Mouse (Mus musculus) heart, embryonic 10.5 days (tissue): Measurements from ENCODE around the gene Dnah8. TPM values are rescaled to one million over a fixed set of nuclear protein-coding genes. Genes with fewer than 3 reads are reported as not detected.

ENCODE experiments used
- DNase-seq: peaks from one replicate; pipeline ENCODE4 v3.0.0-alpha.2; 2017; ENCODE audit warnings: low spot score
- H3K27ac ChIP-seq: fragments of 300-500 bp; sonication (generic); 2 replicates; pipeline ENCODE4 v1.5.1; 2016; ENCODE audit warnings: mild to moderate bottlenecking
- H3K27me3 ChIP-seq: fragments of 300-500 bp; sonication (generic); 2 replicates; pipeline ENCODE4 v1.6.1; 2016; ENCODE audit warnings: mild to moderate bottlenecking; ENCODE audit not compliant: poor library complexity, insufficient read depth, severe bottlenecking
- H3K36me3 ChIP-seq: fragments of 300-500 bp; sonication (generic); 2 replicates; pipeline ENCODE4 v1.6.1; 2016; ENCODE audit warnings: mild to moderate bottlenecking, moderate library complexity
- H3K4me1 ChIP-seq: fragments of 300-500 bp; sonication (generic); 2 replicates; pipeline ENCODE4 v1.6.1; 2016; ENCODE audit warnings: mild to moderate bottlenecking
- H3K4me3 ChIP-seq: fragments of 300-500 bp; sonication (generic); 2 replicates; pipeline ENCODE4 v1.5.1; 2016; ENCODE audit warnings: mild to moderate bottlenecking, moderate library complexity
- H3K9me3 ChIP-seq: fragments of 300-500 bp; sonication (generic); 2 replicates; pipeline ENCODE4 v1.6.1; 2016; ENCODE audit warnings: mild to moderate bottlenecking, moderate library complexity
- WGBS: fragments of 180-500 bp; shearing (Covaris S2); methylation state at CpG from one replicate; pipeline ENCODE4 v1.1.7; 2016; 5-methylcytosine and 5-hydroxymethylcytosine counted together
- polyA plus RNA-seq: library from polyadenylated mRNA; unstranded; fragments of >200 nt; fragmentation: Nextera tagmentation; extraction: Ambion mirVana; gene quantifications from 2 replicates; pipeline ENCODE4 v1.2.1, GENCODE M21; 2016

Dnah8 gene
- polyA plus RNA-seq, 1 experiment from 2014 or later, result 3.0 TPM

DNA sequence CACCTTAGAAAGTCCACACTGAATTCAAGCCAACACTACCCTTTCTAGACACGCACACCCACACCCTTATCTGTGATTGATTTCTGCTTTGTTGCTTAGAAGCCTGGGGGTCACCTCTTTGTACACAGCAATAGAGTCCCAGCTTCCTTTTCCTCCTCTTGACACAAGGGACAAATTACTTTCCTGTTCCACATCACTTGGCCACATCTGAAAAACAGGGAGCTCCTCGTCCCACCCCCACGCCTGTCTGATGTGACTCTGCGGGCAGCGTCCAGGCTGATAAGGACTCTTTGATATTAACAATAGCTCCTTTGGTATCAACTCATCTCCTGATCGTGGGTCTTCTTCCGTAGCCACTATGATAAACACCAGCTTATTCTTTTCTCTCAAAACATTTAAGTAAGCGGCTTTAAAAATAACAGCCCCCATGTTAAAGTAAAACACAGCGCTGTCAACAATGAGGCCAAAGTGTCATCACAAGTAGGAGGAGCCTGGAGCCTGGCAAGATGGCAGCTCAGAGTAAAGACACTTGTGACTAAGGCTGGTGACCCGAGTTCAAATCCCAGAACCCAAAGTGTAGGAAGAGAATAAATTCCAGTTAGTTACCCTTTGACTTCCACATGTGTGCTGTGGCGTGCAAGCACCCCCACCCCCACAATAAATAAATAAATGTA, 234.6 kb downstream of the Dnah8 start:
- no peak for DNase-seq
- Histone ChIP-seq H3K27ac (no peak overlapping the region), H3K36me3 (no peaks in the 10 kb centered on the region), H3K4me1 (peaks cover 12% of the 10 kb centered on the region; the same call in 1 of the 2 replicates), H3K9me3 (no peaks in the 10 kb centered on the region), H3K4me3 (no peak overlapping the region), H3K27me3 (no peaks in the 10 kb centered on the region)
- 39% methylated on average over 11 of the region's 11 CpGs for WGBS

GRCm38 (mm10) chr17:30859989-30860585, 235.9 kb downstream of the Dnah8 start:
- WGBS, result 62% methylated on average over 10 of the region's 10 CpGs
- H3K27ac ChIP-seq, result no peak overlapping the region
- H3K4me3 ChIP-seq, result no peak overlapping the region
- DNase-seq, result no peak
- no peaks in the 10 kb centered on the region for H3K36me3 ChIP-seq
- H3K27me3 ChIP-seq, result no peaks in the 10 kb centered on the region
- peaks cover 12% of the 10 kb centered on the region; the same call in 1 of the 2 replicates for H3K4me1 ChIP-seq
- no peaks in the 10 kb centered on the region for H3K9me3 ChIP-seq

- Histone ChIP-seq H3K27ac (no peak overlapping the region), H3K4me3 (no peak overlapping the region), H3K36me3 (no peaks in the 10 kb centered on the region), H3K27me3 (no peaks in the 10 kb centered on the region), H3K9me3 (no peaks in the 10 kb centered on the region), H3K4me1 (peaks cover 12% of the 10 kb centered on the region; the same call in 1 of the 2 replicates)
- 76% methylated on average over 7 of the region's 7 CpGs for WGBS
- no peak for DNase-seq
Observed at GRCm38 (mm10) chr17:30860606-30861005, 236.5 kb downstream of the Dnah8 start.

DNA sequence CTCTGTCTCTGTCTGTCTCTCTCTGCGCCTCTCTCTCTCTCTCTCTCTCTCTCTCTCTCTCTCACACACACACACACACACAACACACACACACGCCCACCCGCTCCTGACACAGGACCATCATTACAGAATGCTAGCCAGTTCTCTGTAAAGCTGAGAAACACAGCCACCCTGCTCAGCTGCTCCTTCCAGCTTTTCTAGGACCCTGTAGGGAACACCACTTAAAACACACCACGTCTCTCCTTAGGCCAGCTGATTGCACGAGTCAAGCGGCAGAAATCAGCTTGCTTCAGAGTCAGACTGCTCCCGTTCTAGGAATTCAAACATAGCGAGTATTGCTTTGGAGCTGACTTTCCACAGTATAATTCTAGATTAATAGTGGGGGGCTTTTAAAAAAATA, 242.1 kb downstream of the Dnah8 start:
- WGBS, result 62% methylated on average over 8 of the region's 8 CpGs
- Histone ChIP-seq H3K36me3 (no peaks in the 10 kb centered on the region), H3K4me1 (peaks cover 11% of the 10 kb centered on the region; the same call in 1 of the 2 replicates), H3K27me3 (no peaks in the 10 kb centered on the region), H3K9me3 (no peaks in the 10 kb centered on the region), H3K27ac (no peak overlapping the region), H3K4me3 (no peak overlapping the region)
- no peak for DNase-seq

DNA sequence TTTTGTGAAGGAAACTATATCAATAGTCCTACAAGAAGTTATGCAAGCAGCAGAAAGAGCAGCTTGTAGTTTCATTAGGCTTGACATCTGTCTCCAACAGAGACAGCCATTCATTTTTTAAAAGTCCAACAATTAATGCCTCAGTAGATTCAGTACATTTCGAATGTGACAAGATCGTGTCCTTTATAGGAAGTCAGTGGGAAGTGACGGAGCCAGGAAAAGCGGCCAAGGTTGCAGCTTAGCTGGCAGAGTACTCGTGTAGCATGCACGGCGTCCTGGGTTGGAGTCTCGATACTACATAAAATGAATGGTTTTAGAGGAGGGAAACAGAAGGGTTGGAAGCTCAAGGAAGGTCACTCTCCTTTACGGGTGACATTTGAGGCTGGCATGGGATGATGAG, 242.8 kb downstream of the Dnah8 start:
- Histone ChIP-seq H3K4me3 (no peak overlapping the region), H3K27ac (no peak overlapping the region), H3K9me3 (no peaks in the 10 kb centered on the region), H3K27me3 (no peaks in the 10 kb centered on the region), H3K36me3 (no peaks in the 10 kb centered on the region), H3K4me1 (peaks cover 9% of the 10 kb centered on the region; the same call in 1 of the 2 replicates)
- no peak for DNase-seq
- whole genome bisulfite sequencing, result 86% methylated on average over 9 of the region's 9 CpGs

- no peaks in the 10 kb centered on the region for H3K27me3 ChIP-seq
- 33% methylated on average over 10 of the region's 10 CpGs for WGBS
- no peaks in the 10 kb centered on the region for H3K36me3 ChIP-seq
- H3K9me3 ChIP-seq, result no peaks in the 10 kb centered on the region
- no peak overlapping the region for H3K4me3 ChIP-seq
- peaks cover 10% of the 10 kb centered on the region for H3K4me1 ChIP-seq
- no peak for DNase-seq
- H3K27ac ChIP-seq, result no peak overlapping the region
Observed at GRCm38 (mm10) chr17:30871040-30871439, 246.9 kb downstream of the Dnah8 start.

- Histone ChIP-seq H3K4me3 (peak overlapping the region; percentile 36), H3K9me3 (no peaks in the 10 kb centered on the region), H3K27me3 (no peaks in the 10 kb centered on the region), H3K27ac (no peak overlapping the region), H3K4me1 (peaks cover 17% of the 10 kb centered on the region), H3K36me3 (no peaks in the 10 kb centered on the region)
- DNase-seq, result no peak
- 41% methylated on average over 15 of the region's 15 CpGs for WGBS
Observed at GRCm38 (mm10) chr17:30874276-30874675, 250.1 kb downstream of the Dnah8 start.

DNA sequence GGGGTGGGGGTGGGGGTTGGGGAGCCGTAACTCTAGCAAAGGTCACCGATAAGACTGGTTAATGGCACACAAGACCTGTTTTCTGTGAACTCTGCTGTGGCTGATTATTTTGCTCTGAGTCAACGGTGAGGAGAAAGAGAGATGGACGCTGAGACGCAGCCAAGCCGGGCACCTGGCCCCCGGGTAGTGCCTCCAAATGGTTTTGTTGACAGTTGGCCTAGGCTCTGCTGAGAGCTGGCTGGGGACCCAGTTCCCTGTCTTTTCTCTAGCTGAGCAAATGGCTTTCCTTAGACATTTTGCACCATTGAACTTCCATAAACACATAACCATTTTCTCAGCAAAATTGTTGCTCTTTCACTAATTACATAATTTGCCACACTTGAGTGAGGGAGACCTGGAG, 253.3 kb downstream of the Dnah8 start:
- no peak overlapping the region for H3K27ac ChIP-seq
- no peaks in the 10 kb centered on the region for H3K27me3 ChIP-seq
- peaks cover 20% of the 10 kb centered on the region for H3K4me1 ChIP-seq
- H3K4me3 ChIP-seq, result no peak overlapping the region
- no peaks in the 10 kb centered on the region for H3K36me3 ChIP-seq
- DNase-seq, result no peak
- no peaks in the 10 kb centered on the region for H3K9me3 ChIP-seq
- WGBS, result 66% methylated on average over 7 of the region's 7 CpGs

DNA sequence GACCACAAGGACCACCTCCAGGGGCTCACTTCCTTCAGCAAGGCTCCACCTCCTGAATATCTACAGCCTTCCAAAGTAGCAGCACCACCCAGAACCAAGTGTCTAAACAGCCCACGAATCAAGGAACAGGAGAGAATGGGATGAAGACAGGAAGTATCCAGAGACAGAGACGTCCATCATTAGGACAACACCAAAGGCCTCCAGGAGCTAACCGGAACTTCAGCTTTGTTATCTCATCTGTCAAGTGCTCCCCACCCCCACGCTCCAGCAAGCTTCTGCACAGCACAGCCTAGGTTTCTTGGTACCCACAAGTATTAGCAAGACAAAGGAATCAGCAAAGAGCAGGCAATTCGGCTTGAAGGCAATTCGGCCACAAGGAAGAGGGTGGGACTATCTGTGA, 254.5 kb downstream of the Dnah8 start:
- 25% methylated on average over 6 of the region's 6 CpGs for WGBS

GRCm38 (mm10) chr17:30880391-30880790, 256.2 kb downstream of the Dnah8 start:
- H3K4me3 ChIP-seq, result no peak overlapping the region
- DNase-seq, result no peak
- H3K4me1 ChIP-seq, result peaks cover 19% of the 10 kb centered on the region
- H3K27me3 ChIP-seq, result no peaks in the 10 kb centered on the region
- no peaks in the 10 kb centered on the region for H3K36me3 ChIP-seq
- H3K9me3 ChIP-seq, result no peaks in the 10 kb centered on the region
- no peak overlapping the region for H3K27ac ChIP-seq
- 88% methylated on average over 3 of the region's 3 CpGs for WGBS

More for the DNA sequence above, 254.5 kb downstream of the Dnah8 start:
- no peak overlapping the region for H3K4me3 ChIP-seq
- no peaks in the 10 kb centered on the region for H3K9me3 ChIP-seq
- H3K36me3 ChIP-seq, result no peaks in the 10 kb centered on the region
- no peak overlapping the region for H3K27ac ChIP-seq
- no peak for DNase-seq
- no peaks in the 10 kb centered on the region for H3K27me3 ChIP-seq
- peaks cover 26% of the 10 kb centered on the region for H3K4me1 ChIP-seq

DNA sequence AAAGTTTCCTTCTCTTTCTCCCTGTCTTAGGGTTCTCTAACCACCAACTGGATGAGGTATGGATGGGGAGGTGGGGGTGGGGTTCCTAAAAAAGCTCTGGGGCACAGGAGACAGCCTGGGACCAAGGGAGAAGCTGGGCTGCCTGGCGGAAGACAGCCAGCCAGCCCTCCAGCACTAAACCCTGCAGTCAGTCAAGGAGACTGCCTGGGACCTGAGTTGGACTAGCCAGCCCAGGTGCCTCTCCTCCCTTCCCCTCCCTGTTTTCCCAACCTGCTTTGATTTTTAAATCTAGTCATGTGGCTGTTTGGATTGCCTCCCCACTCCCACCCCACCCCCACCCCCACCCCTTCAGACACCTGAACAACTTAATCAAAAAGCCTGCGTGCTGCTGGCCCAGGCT, 256.8 kb downstream of the Dnah8 start:
- peaks cover 19% of the 10 kb centered on the region for H3K4me1 ChIP-seq
- H3K27ac ChIP-seq, result no peak overlapping the region
- WGBS, result 42% methylated on average over 2 of the region's 2 CpGs
- H3K36me3 ChIP-seq, result no peaks in the 10 kb centered on the region
- H3K9me3 ChIP-seq, result no peaks in the 10 kb centered on the region
- H3K4me3 ChIP-seq, result no peak overlapping the region
- no peaks in the 10 kb centered on the region for H3K27me3 ChIP-seq
- DNase-seq, result no peak

DNA sequence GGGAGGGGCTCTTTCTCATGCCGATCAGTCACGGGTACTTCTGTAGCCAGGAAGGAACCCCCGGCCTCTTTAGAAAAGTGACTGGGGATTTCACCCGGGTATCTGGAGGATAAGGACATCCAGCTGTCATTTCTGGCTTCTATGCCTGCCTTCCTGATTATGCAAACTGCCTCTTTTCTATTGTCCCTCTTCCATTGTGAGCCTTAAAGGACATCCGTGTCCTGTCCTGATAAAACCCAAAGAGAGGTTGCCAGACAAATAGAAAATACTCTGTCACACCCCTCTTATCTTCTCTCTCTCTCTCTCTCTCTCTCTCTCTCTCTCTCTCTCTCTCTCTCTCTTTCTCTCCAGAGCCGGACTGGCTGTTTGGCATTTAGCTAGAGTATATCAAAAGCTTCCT, 258.1 kb downstream of the Dnah8 start:
- no peak for DNase-seq
- no peaks in the 10 kb centered on the region for H3K9me3 ChIP-seq
- H3K4me1 ChIP-seq, result peaks cover 19% of the 10 kb centered on the region
- H3K4me3 ChIP-seq, result peak overlapping the region; percentile 18; the same call in 1 of the 2 replicates
- no peak overlapping the region for H3K27ac ChIP-seq
- H3K27me3 ChIP-seq, result no peaks in the 10 kb centered on the region
- no peaks in the 10 kb centered on the region for H3K36me3 ChIP-seq
- WGBS, result 2% methylated on average over 6 of the region's 6 CpGs

- WGBS, result 71% methylated on average over 8 of the region's 8 CpGs
- peaks cover 18% of the 10 kb centered on the region for H3K4me1 ChIP-seq
Observed at GRCm38 (mm10) chr17:30883534-30883933, 259.4 kb downstream of the Dnah8 start.

More at GRCm38 (mm10) chr17:30883534-30883933, 259.4 kb downstream of the Dnah8 start:
- no peaks in the 10 kb centered on the region for H3K9me3 ChIP-seq
- no peak overlapping the region for H3K4me3 ChIP-seq
- no peak for DNase-seq
- no peaks in the 10 kb centered on the region for H3K36me3 ChIP-seq
- H3K27me3 ChIP-seq, result no peaks in the 10 kb centered on the region
- H3K27ac ChIP-seq, result no peak overlapping the region
